Mouse (Mus musculus): ENCODE measurements around the gene Atp8b5. TPM values are rescaled to one million over a fixed set of nuclear protein-coding genes. Genes with fewer than 3 reads are reported as not detected.

Atp8b5 gene
- total and polyA plus RNA-seq, 2 experiments from 2014 or later: 0.11 TPM; not detected in 1

DNA sequence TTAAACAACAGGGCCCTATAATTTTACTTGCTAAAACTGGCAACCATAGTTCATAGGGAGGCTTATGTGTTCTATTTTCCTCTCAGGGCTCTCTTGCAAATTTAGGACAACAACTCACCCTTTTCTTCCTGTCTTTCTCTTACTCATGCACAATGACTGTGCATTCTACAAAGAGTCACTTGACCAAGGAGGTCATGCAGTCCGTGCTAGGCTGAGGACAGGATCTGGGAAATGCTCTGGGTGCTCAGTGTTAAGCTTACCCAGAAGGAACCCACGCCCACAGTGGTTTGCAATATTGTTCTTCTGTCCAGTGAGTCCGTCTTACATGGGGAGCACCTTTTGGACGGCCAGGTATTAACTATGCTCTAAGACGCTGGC is 117.1 kb downstream of the Atp8b5 start:
- Histone ChIP-seq H3K4me2 (ENCODE audit: low read depth, low read length) (peak overlapping the region; percentile 84; the same call in 1 of the 2 replicates), H3K27ac (ENCODE audit: low read depth) (0 out of 2 replicates have a peak overlapping the region, but pooled peaks have one; percentile 19), H3K9me3 (replicated peaks; ENCODE audit: control insufficient read depth, low read length) (no peaks in the 10 kb centered on the region), H3K4me3 (ENCODE audit: low read depth, low read length) (no peak overlapping the region), H3K36me3 (replicated peaks; ENCODE audit: control insufficient read depth, insufficient read depth, low read length) (0 out of 2 replicates have a peak, but pooled peaks cover 3% of the 10 kb centered on the region), H3K27me3 (ENCODE audit: control insufficient read depth, insufficient read depth, low read length) (no peaks in the 10 kb centered on the region), H3K4me1 (ENCODE audit: control insufficient read depth, insufficient read depth) (peaks cover 9% of the 10 kb centered on the region), H3K9ac (replicated peaks; ENCODE audit: low read depth, low read length) (no peak overlapping the region)
- WGBS: 82% methylated on average over 5 of the region's 5 CpGs
- no peak for ATAC-seq (ENCODE audit: insufficient read depth, low read depth)
- no peak for DNase-seq (ENCODE audit: low spot score)
- TF ChIP-seq CTCF (IDR thresholded peaks at IDR 0.05; ENCODE audit: low read depth): no peak
- TF ChIP-seq EP300 (IDR thresholded peaks at IDR 0.05; ENCODE audit: low read depth): no peak

- ATAC-seq (ENCODE audit: insufficient read depth, low read depth): no peak
- H3K36me3 ChIP-seq (replicated peaks; ENCODE audit: control insufficient read depth, insufficient read depth, low read length): 0 out of 2 replicates have a peak, but pooled peaks cover 3% of the 10 kb centered on the region
- H3K9ac ChIP-seq (replicated peaks; ENCODE audit: low read depth, low read length): no peak overlapping the region
- H3K27me3 ChIP-seq (ENCODE audit: control insufficient read depth, insufficient read depth, low read length): no peaks in the 10 kb centered on the region
- H3K4me1 ChIP-seq (ENCODE audit: control insufficient read depth, insufficient read depth): peaks cover 14% of the 10 kb centered on the region
- H3K27ac ChIP-seq (ENCODE audit: low read depth): no peak overlapping the region
- no peak overlapping the region for H3K4me3 ChIP-seq (ENCODE audit: low read depth, low read length)
- 91% methylated on average over 3 of the region's 3 CpGs for WGBS
- no peaks in the 10 kb centered on the region for H3K9me3 ChIP-seq (replicated peaks; ENCODE audit: control insufficient read depth, low read length)
- DNase-seq (ENCODE audit: low spot score): no peak
- no peak overlapping the region for H3K4me2 ChIP-seq (ENCODE audit: low read depth, low read length)
- no peak for TF ChIP-seq EP300 (IDR thresholded peaks at IDR 0.05; ENCODE audit: low read depth)
- TF ChIP-seq CTCF (IDR thresholded peaks at IDR 0.05; ENCODE audit: low read depth): no peak
Observed at GRCm38 (mm10) chr4:43384541-43384940, 117.6 kb downstream of the Atp8b5 start.

GRCm38 (mm10) chr4:43386932-43387331 is 120.0 kb downstream of the Atp8b5 start:
- H3K27me3 ChIP-seq (ENCODE audit: control insufficient read depth, insufficient read depth, low read length): no peaks in the 10 kb centered on the region

GRCm38 (mm10) chr4:43389390-43389789 is 122.4 kb downstream of the Atp8b5 start:
- Histone ChIP-seq H3K4me2 (ENCODE audit: low read depth, low read length) (no peak overlapping the region), H3K4me1 (ENCODE audit: control insufficient read depth, insufficient read depth) (peaks cover 30% of the 10 kb centered on the region), H3K27me3 (ENCODE audit: control insufficient read depth, insufficient read depth, low read length) (no peaks in the 10 kb centered on the region), H3K4me3 (ENCODE audit: low read depth, low read length) (no peak overlapping the region), H3K9ac (replicated peaks; ENCODE audit: low read depth, low read length) (no peak overlapping the region), H3K27ac (ENCODE audit: low read depth) (peak overlapping the region; percentile 65), H3K9me3 (replicated peaks; ENCODE audit: control insufficient read depth, low read length) (no peaks in the 10 kb centered on the region), H3K36me3 (replicated peaks; ENCODE audit: control insufficient read depth, insufficient read depth, low read length) (0 out of 2 replicates have a peak, but pooled peaks cover 3% of the 10 kb centered on the region)
- ATAC-seq (ENCODE audit: insufficient read depth, low read depth): no peak
- WGBS: 57% methylated on average over 2 of the region's 2 CpGs
- no peak for TF ChIP-seq CTCF (IDR thresholded peaks at IDR 0.05; ENCODE audit: low read depth)
- no peak for TF ChIP-seq EP300 (IDR thresholded peaks at IDR 0.05; ENCODE audit: low read depth)
- no peak for DNase-seq (ENCODE audit: low spot score)

More at GRCm38 (mm10) chr4:43386932-43387331, 120.0 kb downstream of the Atp8b5 start:
- 0 out of 2 replicates have a peak, but pooled peaks cover 3% of the 10 kb centered on the region for H3K36me3 ChIP-seq (replicated peaks; ENCODE audit: control insufficient read depth, insufficient read depth, low read length)
- no peak for ATAC-seq (ENCODE audit: insufficient read depth, low read depth)
- TF ChIP-seq CTCF (IDR thresholded peaks at IDR 0.05; ENCODE audit: low read depth): no peak
- no peak for TF ChIP-seq EP300 (IDR thresholded peaks at IDR 0.05; ENCODE audit: low read depth)
- H3K9me3 ChIP-seq (replicated peaks; ENCODE audit: control insufficient read depth, low read length): no peaks in the 10 kb centered on the region
- H3K9ac ChIP-seq (replicated peaks; ENCODE audit: low read depth, low read length): no peak overlapping the region
- H3K27ac ChIP-seq (ENCODE audit: low read depth): no peak overlapping the region
- H3K4me1 ChIP-seq (ENCODE audit: control insufficient read depth, insufficient read depth): peaks cover 27% of the 10 kb centered on the region
- DNase-seq (ENCODE audit: low spot score): no peak
- no peak overlapping the region for H3K4me3 ChIP-seq (ENCODE audit: low read depth, low read length)
- H3K4me2 ChIP-seq (ENCODE audit: low read depth, low read length): no peak overlapping the region

DNA sequence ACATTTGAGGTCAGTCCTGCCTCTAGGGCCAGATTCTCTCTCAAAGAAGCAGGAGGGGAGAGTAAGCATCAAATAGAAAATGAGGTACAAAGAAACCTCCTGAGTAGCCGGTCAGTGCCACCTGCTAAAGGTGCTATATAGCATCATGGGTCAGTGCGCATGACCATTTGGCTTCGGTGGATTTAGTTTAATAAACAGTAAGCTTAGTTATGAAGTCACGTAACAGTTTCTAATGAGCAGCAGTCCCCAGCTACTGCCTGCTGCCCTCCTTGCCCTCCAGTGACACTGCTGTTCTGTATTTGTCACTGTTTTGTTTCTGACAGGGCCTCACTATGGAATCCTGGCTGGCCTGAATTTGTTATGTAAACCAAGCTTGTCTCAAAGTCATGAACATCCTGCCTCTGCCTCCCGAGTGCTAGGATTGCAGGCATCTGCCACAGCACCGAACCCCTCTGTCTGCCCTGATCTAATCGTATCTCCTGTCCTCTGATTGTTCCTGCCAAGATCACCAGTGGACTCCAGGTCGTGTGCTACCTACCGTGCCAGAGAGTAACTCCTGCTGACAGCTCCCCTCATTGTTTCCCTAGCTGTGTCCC is 123.0 kb downstream of the Atp8b5 start:
- H3K27ac ChIP-seq (ENCODE audit: low read depth): peak overlapping the region; percentile 65
- H3K4me1 ChIP-seq (ENCODE audit: control insufficient read depth, insufficient read depth): peaks cover 32% of the 10 kb centered on the region
- WGBS: 43% methylated on average over 9 of the region's 9 CpGs
- H3K9me3 ChIP-seq (replicated peaks; ENCODE audit: control insufficient read depth, low read length): no peaks in the 10 kb centered on the region
- no peak overlapping the region for H3K4me3 ChIP-seq (ENCODE audit: low read depth, low read length)
- no peak for ATAC-seq (ENCODE audit: insufficient read depth, low read depth)
- no peak for DNase-seq (ENCODE audit: low spot score)
- no peak overlapping the region for H3K9ac ChIP-seq (replicated peaks; ENCODE audit: low read depth, low read length)
- H3K4me2 ChIP-seq (ENCODE audit: low read depth, low read length): no peak overlapping the region
- no peak for TF ChIP-seq CTCF (IDR thresholded peaks at IDR 0.05; ENCODE audit: low read depth)
- TF ChIP-seq EP300 (IDR thresholded peaks at IDR 0.05; ENCODE audit: low read depth): no peak
- H3K27me3 ChIP-seq (ENCODE audit: control insufficient read depth, insufficient read depth, low read length): no peaks in the 10 kb centered on the region
- H3K36me3 ChIP-seq (replicated peaks; ENCODE audit: control insufficient read depth, insufficient read depth, low read length): 0 out of 2 replicates have a peak, but pooled peaks cover 3% of the 10 kb centered on the region

Data from heart, postnatal 0 days (tissue).